Mouse (Mus musculus): ENCODE measurements around the gene Btbd16.
A peak's percentile ranks its signal among the peaks of the same experiment; 100 is the strongest.

The Btbd16 gene

DNA sequence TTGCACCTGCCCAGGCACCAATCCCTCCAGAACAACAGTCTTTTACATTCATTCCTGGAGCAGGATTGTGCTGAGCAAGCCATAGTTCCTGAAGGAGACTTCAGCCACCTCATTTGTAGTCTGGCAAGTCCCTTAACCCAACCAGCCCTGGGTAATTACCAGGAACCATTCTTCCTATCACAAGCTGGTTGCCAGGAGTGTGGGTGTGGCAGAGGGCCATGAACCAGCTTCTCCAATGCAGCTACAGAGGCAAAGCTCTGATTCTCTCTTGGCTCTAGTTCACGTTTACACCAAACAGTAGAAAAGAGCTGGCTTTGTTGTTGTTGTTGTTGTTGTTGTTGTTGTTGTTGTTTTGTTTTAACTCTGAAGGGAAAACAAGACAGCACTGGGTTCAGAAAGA is 88.6 kb downstream of the Btbd16 start:
- DNase-seq (ENCODE audit: low spot score in 2 of 2): no peak

DNA sequence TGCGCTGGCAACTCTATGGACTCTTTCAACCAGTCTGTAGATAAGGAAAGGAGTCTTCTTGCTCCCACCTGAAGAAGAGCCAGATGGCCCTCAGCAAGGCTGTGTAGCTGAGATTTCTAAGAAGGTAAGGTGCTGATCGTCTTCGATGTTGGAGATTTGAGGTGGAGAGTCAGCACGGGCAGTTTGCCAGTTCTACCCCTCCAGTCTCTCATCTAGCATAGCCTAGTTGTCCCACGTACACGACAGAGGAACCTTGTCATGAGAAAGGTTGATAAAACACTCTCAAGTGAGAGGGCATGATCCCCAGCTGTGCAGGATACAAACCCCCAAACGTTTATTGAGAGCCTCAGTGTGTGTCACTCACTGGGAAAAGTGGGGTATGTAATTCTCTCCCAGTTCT is 90.8 kb downstream of the Btbd16 start:
- no peak for DNase-seq (ENCODE audit: low spot score in 2 of 2)

DNA sequence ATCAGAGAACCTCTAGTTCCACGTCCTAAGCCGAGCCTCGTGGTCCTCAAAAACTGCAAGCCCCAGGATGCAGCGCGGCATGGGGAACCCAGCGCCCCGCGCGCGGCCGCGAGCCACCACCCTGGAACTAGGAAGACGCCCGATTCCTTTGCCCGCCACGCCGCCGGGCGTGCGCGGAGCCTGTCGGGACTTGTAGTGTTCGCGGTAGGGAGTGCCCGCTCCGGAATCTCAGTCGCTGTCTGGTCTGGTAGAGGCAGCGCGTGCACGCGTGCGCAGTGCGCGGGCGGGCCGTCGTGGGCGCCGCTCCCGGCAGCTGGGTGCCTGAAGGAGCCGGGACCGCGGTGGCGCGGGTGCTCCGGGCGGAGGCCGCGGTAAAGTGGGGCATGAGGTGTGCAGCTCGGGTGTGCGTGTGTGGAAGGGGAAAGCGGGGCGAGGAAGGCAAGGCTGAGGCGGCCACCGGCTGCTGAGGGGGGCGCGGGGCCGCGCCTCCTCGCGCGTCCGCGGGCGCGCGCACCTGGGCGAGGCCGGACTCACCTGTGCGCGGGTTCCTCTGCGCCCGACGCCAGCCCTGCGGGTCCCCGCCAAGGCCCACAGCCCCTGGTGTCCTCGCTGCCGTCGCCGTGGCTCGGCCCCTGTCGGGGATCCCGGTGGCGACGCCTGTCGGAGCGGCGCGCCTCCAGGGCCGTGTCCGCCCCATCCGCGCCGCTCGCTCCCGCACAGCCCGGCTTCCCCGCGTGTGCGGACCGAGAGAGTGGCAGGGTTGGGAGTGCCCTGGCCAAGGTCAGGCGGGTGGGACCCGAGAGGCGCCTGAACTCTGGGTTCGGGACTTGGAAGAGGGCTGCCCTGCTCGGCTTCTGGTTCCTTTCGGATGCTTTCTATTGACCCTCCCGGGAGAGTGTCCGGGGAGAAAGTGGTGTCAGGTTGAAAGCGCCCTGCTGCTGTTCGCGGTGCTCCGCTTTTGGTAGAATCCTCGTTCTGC is 92.0 kb downstream of the Btbd16 start, which contains the start of gene Plekha1:
TSS of gene Plekha1 (plus strand) at position 144 of the 979 bp plus-strand sequence.
- peak; percentile 99 for DNase-seq (ENCODE audit: low spot score in 2 of 2)

DNA sequence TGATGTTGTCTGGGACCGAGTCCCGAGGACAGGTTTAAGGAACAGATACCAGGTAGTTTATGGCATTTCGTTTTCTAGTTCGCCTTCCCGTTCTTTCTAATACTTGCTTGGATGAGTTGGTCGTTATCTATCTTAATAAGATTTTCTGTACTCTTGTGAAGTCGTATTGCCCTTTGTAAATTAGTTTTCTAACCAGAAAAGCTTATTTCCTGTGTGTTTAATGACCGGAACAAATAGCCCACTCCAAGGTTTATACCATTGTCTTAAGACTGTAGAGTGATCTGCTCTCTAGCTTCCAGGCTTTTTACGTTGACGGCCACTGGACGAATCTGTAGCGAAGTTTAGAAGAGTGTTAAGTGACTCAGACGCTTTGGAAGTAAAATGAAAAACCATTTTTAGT is 92.8 kb downstream of the Btbd16 start:
- no peak for DNase-seq (ENCODE audit: low spot score in 2 of 2)

DNA sequence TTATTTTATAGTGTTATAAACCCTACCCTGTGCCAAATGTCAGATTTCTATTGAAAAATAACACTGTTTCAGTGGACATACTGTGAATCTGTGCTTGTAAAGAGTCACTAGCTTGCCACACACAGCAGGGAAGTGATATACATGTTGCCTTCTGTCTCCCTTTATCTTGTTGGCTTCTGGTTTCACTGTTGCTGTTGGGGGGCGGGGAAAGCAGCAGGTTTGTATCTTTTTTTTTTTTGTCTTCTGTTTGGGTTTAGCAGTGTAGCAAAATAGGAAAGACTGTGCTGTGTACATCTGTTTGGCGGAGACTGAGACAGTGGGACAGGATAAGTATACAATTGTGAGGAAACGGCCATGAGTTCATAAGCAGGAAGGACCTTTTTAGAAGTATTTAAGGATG is 93.4 kb downstream of the Btbd16 start:
- DNase-seq (ENCODE audit: low spot score in 2 of 2): no peak

Measured in right cerebral cortex, adult 2 months (tissue).